Mouse (Mus musculus) brain, embryonic 18.5 days (tissue): ENCODE measurements around the gene Gm49393.
"Not testable (repeated sequence)": the region's sequence is repeated elsewhere in the genome, so short reads cannot be mapped to it uniquely, and the experiment has no call there.

Experiments
- DNase-seq: peaks from one replicate; pipeline ENCODE4 v3.0.0-alpha.2; 2012; ENCODE audit warnings: low read depth, low spot score

Gm49393 gene

DNA sequence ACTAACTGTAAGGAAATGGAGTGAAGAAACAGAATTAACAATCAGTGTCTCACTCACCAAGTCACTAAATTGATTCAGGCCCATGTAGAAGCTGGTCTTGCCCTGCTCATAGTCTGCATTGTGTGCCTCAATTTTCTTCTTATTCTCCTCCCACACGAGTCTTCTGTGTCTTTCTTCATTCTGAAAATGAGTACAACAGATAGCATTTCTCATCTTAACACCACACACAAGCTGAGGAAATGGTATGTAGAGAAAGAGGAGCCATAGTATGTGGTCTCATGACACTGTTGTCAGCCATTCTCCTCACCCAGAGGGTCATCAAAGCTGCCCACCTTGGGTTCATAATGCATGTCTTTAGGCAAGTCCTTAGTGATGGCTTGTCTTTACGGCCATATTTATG lies at the start of gene Gm49393:
TSS of gene Gm49393 (minus strand) at position 101 of the 400 bp plus-strand sequence.
- not testable (repeated sequence) for DNase-seq

GRCm38 (mm10) chr13:60972319-60972718 lies 36.9 kb upstream of the Gm49393 start:
- DNase-seq, result not testable (repeated sequence)

GRCm38 (mm10) chr13:60963985-60964384 lies 28.6 kb upstream of the Gm49393 start:
- not testable (repeated sequence) for DNase-seq

- no peak for DNase-seq
These were observed 26.3 kb upstream of the Gm49393 start for GRCm38 (mm10) chr13:60961706-60962105.

- DNase-seq, result not testable (repeated sequence)
These were observed 6.5 kb upstream of the Gm49393 start, which contains the start of gene Tpbpa for GRCm38 (mm10) chr13:60941884-60942283. Tpbpa (minus strand) TSS chr13:60941984.

GRCm38 (mm10) chr13:60936500-60936901 lies 1.1 kb upstream of the Gm49393 start, which contains the start of the genes Gm49391 and Ctla2a:
Gm49391 (minus strand) TSS chr13:60936571.
Ctla2a (minus strand) TSS chr13:60936625.
- DNase-seq, result no peak

GRCm38 (mm10) chr13:60904780-60905179 lies 30.6 kb downstream of the Gm49393 start, which contains the start of gene Tpbpb:
Tpbpb (minus strand) TSS chr13:60904880.
- not testable (repeated sequence) for DNase-seq

- DNase-seq, result no peak
These were observed 38.1 kb downstream of the Gm49393 start, which contains the start of gene Ctla2b for GRCm38 (mm10) chr13:60897328-60897727. Ctla2b (minus strand) TSS chr13:60897447.

GRCm38 (mm10) chr13:60896794-60897193 lies 38.6 kb downstream of the Gm49393 start, which contains the start of gene Gm49392:
Gm49392 (minus strand) TSS chr13:60896894.
- not testable (repeated sequence) for DNase-seq

DNA sequence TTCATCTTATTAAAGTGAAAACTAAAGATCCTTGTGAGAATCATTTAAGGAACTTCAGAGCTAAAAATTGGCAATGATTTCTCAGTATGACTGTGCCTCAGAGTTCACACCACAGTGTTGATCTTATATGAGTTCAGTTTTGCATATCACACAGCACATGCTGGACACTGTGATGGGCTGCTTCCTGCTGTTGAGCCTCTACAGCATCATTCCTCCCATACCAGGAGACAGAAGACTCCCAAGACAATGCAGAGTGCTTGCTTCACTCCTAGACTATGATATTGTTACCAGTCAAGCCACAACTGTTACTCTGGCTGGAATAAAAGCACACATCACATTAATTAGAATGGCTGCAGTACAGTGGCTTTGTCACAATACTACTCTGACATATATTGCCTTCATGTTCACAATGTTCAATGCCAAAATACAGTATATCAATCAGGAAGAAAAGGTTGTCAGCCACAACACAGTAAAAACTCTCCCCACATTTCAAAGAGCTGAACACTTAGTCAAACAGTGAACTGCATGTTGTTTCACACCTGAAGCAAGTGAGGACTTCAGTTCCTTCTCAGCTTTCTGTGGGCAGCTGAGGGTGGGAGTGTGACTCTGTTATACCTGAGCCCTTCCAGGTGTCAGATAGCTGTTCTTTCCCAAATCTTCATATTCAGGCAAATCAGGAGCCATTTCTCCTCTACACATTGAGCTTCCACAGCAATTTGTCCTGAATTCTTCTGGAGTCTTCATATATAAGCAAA lies 39.8 kb downstream of the Gm49393 start:
- DNase-seq, result no peak

DNA sequence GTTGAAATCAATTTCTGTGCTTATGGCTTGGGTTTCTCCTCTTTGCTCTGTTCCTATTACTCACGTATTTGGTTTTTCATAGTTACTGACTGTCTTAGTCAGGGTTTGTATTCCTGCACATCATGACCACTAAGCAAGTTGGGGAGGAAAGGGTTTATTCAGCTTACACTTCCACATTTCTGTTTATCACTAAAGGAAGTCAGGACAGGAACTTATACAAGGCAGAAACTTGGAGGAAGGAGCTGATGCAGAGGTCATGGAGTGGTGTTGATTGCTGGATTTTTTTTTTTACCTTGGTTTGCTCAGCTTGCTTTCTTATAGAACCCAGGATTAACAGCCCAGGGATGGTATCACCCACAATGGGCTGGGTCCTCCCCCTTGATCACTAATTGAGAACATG lies 43.1 kb downstream of the Gm49393 start:
- no peak for DNase-seq

DNA sequence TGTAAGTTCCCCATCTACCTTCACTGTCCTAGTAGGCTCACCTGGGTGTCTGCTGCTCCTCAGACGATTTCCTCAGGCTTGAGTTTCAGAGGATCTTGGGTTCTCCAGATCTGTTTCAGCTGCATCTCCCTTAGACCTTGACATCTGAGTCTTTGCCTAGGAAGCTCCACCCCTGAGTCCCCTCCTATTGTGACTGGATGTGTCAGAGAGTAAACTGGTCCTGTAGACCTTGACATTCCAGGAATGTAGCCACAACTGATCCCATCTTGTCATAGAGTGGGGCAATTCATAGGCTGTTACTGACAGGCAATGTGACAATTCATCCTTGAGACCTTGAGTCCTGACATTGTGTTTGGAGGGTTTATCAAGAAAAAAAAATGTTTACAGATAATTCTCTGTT lies 71.1 kb downstream of the Gm49393 start, which contains the start of gene 4930486L24Rik:
TSS of gene 4930486L24Rik (minus strand) at position 195 of the 400 bp plus-strand sequence.
- no peak for DNase-seq

DNA sequence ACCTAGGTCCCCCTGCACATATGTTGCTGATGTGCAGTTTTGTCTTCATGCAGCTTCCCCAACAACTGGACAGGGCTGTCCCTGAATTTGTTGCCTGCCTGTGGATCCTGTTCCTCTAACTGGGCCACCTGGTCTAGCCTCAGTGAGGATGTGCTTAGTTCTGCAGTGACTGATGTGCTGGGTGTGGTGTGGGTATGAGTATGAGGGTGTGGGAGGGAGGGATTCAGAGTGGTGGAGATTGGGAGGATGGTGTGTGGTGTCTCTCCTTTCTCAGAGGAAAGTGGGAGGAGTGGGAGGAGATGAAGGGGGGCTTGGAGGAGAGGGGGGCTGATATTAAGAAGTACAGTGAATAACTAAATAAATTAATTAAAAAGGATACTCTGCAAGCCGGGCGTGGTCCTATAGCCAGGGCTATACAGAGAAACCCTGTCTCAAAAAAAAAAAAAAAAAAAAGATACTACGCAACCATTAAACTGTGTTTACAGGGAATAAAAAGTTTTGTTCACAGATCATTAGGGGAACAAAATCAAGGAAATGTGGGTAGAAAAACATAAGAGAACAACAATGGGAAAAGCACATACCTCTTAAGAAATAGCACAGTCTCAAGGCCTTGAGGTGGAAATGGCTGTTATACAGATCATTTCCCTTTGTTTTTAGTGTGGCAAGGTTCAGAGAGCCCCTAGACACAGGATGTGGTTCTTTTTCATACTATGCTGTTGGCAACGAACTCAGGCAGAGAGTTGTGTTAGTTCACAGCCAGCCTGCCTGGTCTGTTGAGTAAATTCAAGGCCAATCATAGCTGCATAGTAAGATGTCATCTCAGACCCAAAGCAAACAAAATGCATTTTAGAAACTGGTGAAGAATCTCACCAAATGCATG lies 86.9 kb downstream of the Gm49393 start:
- no peak for DNase-seq

DNA sequence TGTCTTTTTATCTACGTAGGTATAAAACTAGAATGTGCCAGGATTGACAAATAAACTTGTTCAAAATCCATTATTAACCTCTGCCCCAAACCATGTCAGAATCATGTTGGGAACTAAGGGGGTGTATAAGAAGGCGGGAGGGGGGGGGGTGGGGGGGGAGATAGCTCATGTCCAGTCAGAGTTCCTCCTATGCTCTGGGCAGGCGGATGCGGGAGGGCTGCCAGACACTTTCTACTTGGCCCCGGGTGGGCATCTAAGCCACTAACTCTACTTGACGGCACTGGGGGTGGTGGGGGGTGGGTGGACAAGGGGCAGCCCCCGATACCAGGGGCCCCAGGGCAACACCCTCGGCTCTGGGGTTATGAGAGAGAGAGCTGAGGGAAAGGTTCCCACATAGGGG lies 92.2 kb downstream of the Gm49393 start:
- no peak for DNase-seq

DNA sequence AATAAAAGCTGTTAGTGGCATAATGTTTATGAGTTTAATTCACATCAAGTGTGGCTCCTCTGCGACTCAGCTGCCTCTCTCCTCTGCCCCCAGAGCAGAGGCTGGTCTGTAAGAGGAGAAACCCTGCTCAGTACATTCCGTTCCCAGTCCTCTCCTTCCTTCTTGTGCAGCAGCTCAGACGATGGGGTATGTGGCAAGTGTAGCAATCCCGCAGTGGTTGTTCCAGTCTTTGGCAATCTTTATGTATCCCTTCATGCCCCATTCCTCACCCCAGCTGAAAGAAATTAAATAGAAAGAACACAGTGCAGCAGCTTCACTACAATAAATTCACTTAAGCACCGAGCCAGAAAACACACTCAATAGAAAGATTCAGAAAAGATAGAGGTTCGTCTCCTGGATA lies 92.7 kb downstream of the Gm49393 start:
- no peak for DNase-seq

GRCm38 (mm10) chr13:60839353-60839902 lies 96.0 kb downstream of the Gm49393 start:
- DNase-seq, result no peak

GRCm38 (mm10) chr13:60826052-60826451 lies 109.3 kb downstream of the Gm49393 start:
- DNase-seq, result no peak

- no peak for DNase-seq
These were observed 114.8 kb downstream of the Gm49393 start for GRCm38 (mm10) chr13:60820486-60821175.

DNA sequence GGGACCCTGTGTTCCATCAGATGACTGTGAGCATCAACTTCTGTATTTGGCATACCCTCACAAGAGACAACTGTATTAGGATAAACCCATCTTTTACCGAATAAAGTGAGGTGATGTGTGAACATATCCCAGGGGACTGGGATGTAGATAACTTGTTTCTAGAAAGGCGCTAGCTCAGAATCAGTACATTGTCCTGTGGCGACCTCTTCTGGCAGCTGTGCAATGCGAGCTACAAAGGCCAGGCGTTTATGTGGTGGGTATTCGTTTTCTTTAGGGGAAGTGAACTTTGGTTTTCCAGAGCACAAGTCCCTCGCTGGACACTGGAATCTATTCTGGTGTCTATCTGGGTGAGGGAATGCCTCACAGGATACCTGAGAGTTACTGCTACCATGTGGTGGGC lies 115.9 kb downstream of the Gm49393 start:
- DNase-seq, result no peak

- no peak for DNase-seq
These were observed 121.7 kb downstream of the Gm49393 start for GRCm38 (mm10) chr13:60813722-60814121.

- DNase-seq, result no peak
These were observed 122.6 kb downstream of the Gm49393 start for GRCm38 (mm10) chr13:60812768-60813167.
